Mouse (Mus musculus): ENCODE results near the gene Ap4s1. TPM values are rescaled to one million over a fixed set of nuclear protein-coding genes. Genes with fewer than 3 reads are reported as not detected.

Gene Ap4s1
- polyA plus RNA-seq, 2 experiments = 6.4 to 16.8 TPM

DNA sequence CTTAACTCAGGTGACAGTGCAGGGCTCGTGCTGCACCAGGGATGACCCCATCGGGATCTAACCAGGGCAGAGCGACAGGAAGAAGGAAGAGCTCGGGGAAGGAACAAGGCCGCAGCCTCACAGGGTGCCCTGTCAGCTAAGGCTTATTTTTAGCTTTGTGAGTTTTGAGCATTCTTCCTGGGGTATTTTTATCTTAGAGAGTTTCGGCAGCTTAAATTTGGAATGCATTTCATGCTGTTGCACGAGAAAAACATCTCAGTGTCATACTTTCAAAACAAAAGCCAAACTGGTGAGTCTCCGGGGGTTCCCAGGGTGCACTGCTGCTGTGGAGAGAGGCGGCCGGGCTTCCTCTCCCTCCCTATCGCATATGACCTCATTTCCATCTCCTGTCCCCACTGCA is 38.2 kb downstream of the Ap4s1 start:
- Histone ChIP-seq H3K27ac (no peak overlapping the region), H3K4me3 (ENCODE audit: insufficient read depth in 1 of 2, low read depth in 2 of 2, low read length in 2 of 2) (no peak overlapping the region), H3K36me3 (replicated peaks; ENCODE audit: control insufficient read depth, insufficient read depth, low read depth) (no peaks in the 10 kb centered on the region), H3K9me3 (ENCODE audit: control insufficient read depth, low read length) (no peaks in the 10 kb centered on the region), H3K9ac (replicated peaks) (no peak overlapping the region), H3K27me3 (ENCODE audit: control insufficient read depth, insufficient read depth, low read length) (no peaks in the 10 kb centered on the region), H3K4me2 (ENCODE audit: low read depth) (no peak overlapping the region), H3K4me1 (replicated peaks; ENCODE audit: control insufficient read depth in 2 of 2, insufficient read depth in 2 of 2, low read length in 1 of 2) (no peaks in the 10 kb centered on the region)
- DNase-seq (ENCODE audit: low read depth in 3 of 3, low spot score in 3 of 3) (no peak), ATAC-seq (ENCODE audit: insufficient read depth) (no peak)
- WGBS (ENCODE audit: insufficient replicate concordance) = 45% methylated on average over 11 of the region's 11 CpGs
- TF ChIP-seq EP300 (IDR thresholded peaks at IDR 0.05; ENCODE audit: low read depth) = no peak
- no peak for TF ChIP-seq CTCF (IDR thresholded peaks at IDR 0.05; ENCODE audit: low read depth)

DNA sequence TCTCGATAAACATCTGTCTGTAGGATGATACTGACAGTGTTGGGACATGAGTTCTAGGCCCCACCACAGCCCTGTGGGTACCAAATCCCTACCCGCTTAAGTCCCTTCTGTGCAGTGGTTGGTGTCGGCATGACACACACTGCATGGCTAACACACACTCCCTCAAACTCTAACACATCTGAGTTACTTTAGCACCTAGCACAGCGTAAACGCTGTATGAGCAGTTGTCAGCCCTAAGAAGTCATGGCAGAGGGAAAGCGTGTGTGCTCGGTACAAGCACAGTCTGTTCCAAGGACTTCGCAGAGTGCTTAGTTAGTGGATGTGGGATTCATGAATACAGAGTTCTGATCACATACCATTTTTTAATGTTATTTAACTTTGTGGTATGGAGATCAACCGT is 39.0 kb downstream of the Ap4s1 start:
- DNase-seq (ENCODE audit: low read depth in 3 of 3, low spot score in 3 of 3) (no peak), ATAC-seq (ENCODE audit: insufficient read depth) (no peak)
- no peak overlapping the region for H3K9ac ChIP-seq (replicated peaks)
- no peak overlapping the region for H3K4me2 ChIP-seq (ENCODE audit: low read depth)
- H3K27me3 ChIP-seq (ENCODE audit: control insufficient read depth, insufficient read depth, low read length) = no peaks in the 10 kb centered on the region
- no peak overlapping the region for H3K27ac ChIP-seq
- no peaks in the 10 kb centered on the region for H3K36me3 ChIP-seq (replicated peaks; ENCODE audit: control insufficient read depth, insufficient read depth, low read depth)
- WGBS (ENCODE audit: insufficient replicate concordance) = 86% methylated on average over 9 of the region's 9 CpGs
- no peaks in the 10 kb centered on the region for H3K9me3 ChIP-seq (ENCODE audit: control insufficient read depth, low read length)
- no peak overlapping the region for H3K4me3 ChIP-seq (ENCODE audit: insufficient read depth in 1 of 2, low read depth in 2 of 2, low read length in 2 of 2)
- H3K4me1 ChIP-seq (replicated peaks; ENCODE audit: control insufficient read depth in 2 of 2, insufficient read depth in 2 of 2, low read length in 1 of 2) = no peaks in the 10 kb centered on the region
- TF ChIP-seq EP300 (IDR thresholded peaks at IDR 0.05; ENCODE audit: low read depth) (no peak), CTCF (IDR thresholded peaks at IDR 0.05; ENCODE audit: low read depth) (no peak)

DNA sequence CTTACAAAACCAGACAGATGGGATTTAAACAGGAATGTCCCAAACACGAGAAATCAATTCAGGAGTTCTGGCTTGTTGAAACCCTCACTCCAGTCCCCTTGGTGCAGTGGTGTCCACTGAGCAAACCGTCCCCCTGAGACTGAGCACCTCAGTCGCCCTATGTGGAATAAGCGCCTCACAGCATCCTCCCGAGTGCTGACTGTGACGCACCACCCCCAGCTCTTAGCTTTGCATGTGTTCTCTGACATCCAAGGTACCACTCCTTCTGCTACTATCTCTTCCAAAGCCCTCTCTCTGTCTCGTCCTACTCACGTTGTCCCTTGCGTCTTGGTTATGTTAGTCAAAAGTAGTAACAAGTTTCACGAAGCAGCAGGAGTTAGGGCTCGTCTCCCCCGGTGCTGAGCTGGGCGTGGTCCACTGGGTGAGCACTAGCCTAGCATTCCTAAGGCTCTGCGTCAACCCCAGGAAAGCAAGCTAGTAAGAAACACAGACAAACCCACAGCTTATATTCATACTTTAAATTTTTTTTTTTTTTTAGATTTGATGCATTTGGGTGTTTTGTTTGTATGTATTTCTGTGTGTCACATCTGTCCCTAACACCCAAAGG is 43.9 kb downstream of the Ap4s1 start:
- H3K4me3 ChIP-seq (ENCODE audit: insufficient read depth in 1 of 2, low read depth in 2 of 2, low read length in 2 of 2) = no peak overlapping the region
- 71% methylated on average over 14 of the region's 14 CpGs for WGBS (ENCODE audit: insufficient replicate concordance)
- no peak for ATAC-seq (ENCODE audit: insufficient read depth)

DNA sequence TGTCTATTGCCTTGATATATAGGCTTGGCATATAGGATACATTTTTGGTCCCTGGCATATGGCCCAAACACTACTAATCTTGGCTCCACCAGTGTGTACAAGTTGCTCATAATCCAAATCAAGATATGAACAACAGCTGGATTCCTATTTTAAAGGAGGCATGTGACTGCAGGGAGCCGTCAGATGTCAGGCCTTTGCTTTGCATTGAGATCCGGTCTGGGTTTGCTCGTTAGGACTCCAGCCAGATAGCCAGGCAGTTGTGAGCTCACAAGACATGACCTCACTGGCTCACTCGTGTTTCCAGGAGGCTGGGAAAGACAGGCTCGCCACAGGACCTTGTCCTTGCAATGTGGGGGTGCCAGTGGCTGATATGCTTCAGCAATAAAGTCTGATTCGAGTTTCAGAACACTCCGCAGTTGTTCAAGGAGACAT is 45.0 kb downstream of the Ap4s1 start:
- 67% methylated on average over 7 of the region's 7 CpGs for WGBS (ENCODE audit: insufficient replicate concordance)
- DNase-seq (ENCODE audit: low read depth in 3 of 3, low spot score in 3 of 3) = no peak

More for the DNA sequence above, 43.9 kb downstream of the Ap4s1 start:
- no peaks in the 10 kb centered on the region for H3K4me1 ChIP-seq (replicated peaks; ENCODE audit: control insufficient read depth in 2 of 2, insufficient read depth in 2 of 2, low read length in 1 of 2)
- H3K27ac ChIP-seq = no peak overlapping the region
- TF ChIP-seq CTCF (IDR thresholded peaks at IDR 0.05; ENCODE audit: low read depth) (no peak), EP300 (IDR thresholded peaks at IDR 0.05; ENCODE audit: low read depth) (no peak)
- no peak overlapping the region for H3K9ac ChIP-seq (replicated peaks)
- DNase-seq (ENCODE audit: low read depth in 3 of 3, low spot score in 3 of 3) = no peak
- no peaks in the 10 kb centered on the region for H3K36me3 ChIP-seq (replicated peaks; ENCODE audit: control insufficient read depth, insufficient read depth, low read depth)
- no peaks in the 10 kb centered on the region for H3K9me3 ChIP-seq (ENCODE audit: control insufficient read depth, low read length)
- H3K27me3 ChIP-seq (ENCODE audit: control insufficient read depth, insufficient read depth, low read length) = no peaks in the 10 kb centered on the region
- no peak overlapping the region for H3K4me2 ChIP-seq (ENCODE audit: low read depth)

DNA sequence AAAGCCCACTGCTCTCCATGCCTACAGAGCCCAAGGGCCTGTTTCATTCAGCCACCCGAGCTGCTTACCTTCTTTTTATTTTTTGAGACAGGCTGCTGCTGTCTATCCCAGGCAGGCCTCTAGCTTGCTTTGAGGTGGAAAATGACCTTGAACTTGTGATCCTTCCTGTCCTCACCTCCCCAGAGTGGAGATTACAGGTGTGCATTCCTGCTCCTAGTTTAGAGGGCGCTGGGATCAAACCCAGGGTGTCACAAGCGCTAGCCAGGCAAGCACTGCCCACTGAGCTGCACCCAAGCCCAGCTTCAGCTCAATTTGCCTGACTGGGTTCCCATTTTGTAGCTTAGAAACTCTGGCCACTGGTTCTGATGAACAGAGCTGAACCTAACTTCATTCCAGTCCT is 45.5 kb downstream of the Ap4s1 start:
- Histone ChIP-seq H3K9me3 (ENCODE audit: control insufficient read depth, low read length) (no peaks in the 10 kb centered on the region), H3K4me1 (replicated peaks; ENCODE audit: control insufficient read depth in 2 of 2, insufficient read depth in 2 of 2, low read length in 1 of 2) (no peaks in the 10 kb centered on the region), H3K27ac (no peak overlapping the region), H3K27me3 (ENCODE audit: control insufficient read depth, insufficient read depth, low read length) (no peaks in the 10 kb centered on the region), H3K4me2 (ENCODE audit: low read depth) (no peak overlapping the region), H3K4me3 (ENCODE audit: insufficient read depth in 1 of 2, low read depth in 2 of 2, low read length in 2 of 2) (no peak overlapping the region), H3K36me3 (replicated peaks; ENCODE audit: control insufficient read depth, insufficient read depth, low read depth) (no peaks in the 10 kb centered on the region; the same call in none of the 2 replicates), H3K9ac (replicated peaks) (no peak overlapping the region)
- DNase-seq (ENCODE audit: low read depth in 3 of 3, low spot score in 3 of 3) (no peak), ATAC-seq (ENCODE audit: insufficient read depth) (no peak)
- TF ChIP-seq EP300 (IDR thresholded peaks at IDR 0.05; ENCODE audit: low read depth) (no peak), CTCF (IDR thresholded peaks at IDR 0.05; ENCODE audit: low read depth) (no peak)
- 70% methylated on average over 3 of the region's 3 CpGs for WGBS (ENCODE audit: insufficient replicate concordance)

More for the DNA sequence above, 45.0 kb downstream of the Ap4s1 start:
- TF ChIP-seq CTCF (IDR thresholded peaks at IDR 0.05; ENCODE audit: low read depth) (no peak), EP300 (IDR thresholded peaks at IDR 0.05; ENCODE audit: low read depth) (no peak)
- Histone ChIP-seq H3K9me3 (ENCODE audit: control insufficient read depth, low read length) (no peaks in the 10 kb centered on the region), H3K9ac (replicated peaks) (no peak overlapping the region), H3K36me3 (replicated peaks; ENCODE audit: control insufficient read depth, insufficient read depth, low read depth) (no peaks in the 10 kb centered on the region), H3K27ac (no peak overlapping the region), H3K4me2 (ENCODE audit: low read depth) (no peak overlapping the region), H3K27me3 (ENCODE audit: control insufficient read depth, insufficient read depth, low read length) (no peaks in the 10 kb centered on the region), H3K4me1 (replicated peaks; ENCODE audit: control insufficient read depth in 2 of 2, insufficient read depth in 2 of 2, low read length in 1 of 2) (no peaks in the 10 kb centered on the region), H3K4me3 (ENCODE audit: insufficient read depth in 1 of 2, low read depth in 2 of 2, low read length in 2 of 2) (no peak overlapping the region)
- ATAC-seq (ENCODE audit: insufficient read depth) = no peak

All from liver, embryonic 14.5 days (tissue).